Mouse (Mus musculus): Measurements from ENCODE around the gene Glo1. TPM values are rescaled to one million over a fixed set of nuclear protein-coding genes. Genes with fewer than 3 reads are reported as not detected.

Gene Glo1
- polyA plus RNA-seq, 1 experiment from 2014 or later, result 224 TPM

- Histone ChIP-seq H3K9me3 (replicated peaks; ENCODE audit: control insufficient read depth, low read length) (no peaks in the 10 kb centered on the region), H3K4me1 (ENCODE audit: control insufficient read depth, insufficient read depth, low read length) (peaks cover 15% of the 10 kb centered on the region), H3K4me2 (ENCODE audit: low read depth, low read length) (peak within 1 kb of the TSS; percentile 87), H3K9ac (ENCODE audit: low read length) (peak within 1 kb of the TSS; percentile 80), H3K27me3 (ENCODE audit: control insufficient read depth, insufficient read depth, low read length) (no peaks in the 10 kb centered on the region), H3K36me3 (ENCODE audit: control insufficient read depth, insufficient read depth, low read length) (no peaks in the 10 kb centered on the region), H3K27ac (ENCODE audit: low read length) (peak within 1 kb of the TSS; percentile 82), H3K4me3 (replicated peaks; ENCODE audit: low read length) (peak within 1 kb of the TSS; percentile 68)
- WGBS, result under 1% methylated on average over 66 of the region's 94 CpGs
- peak; percentile 91 for ATAC-seq (ENCODE audit: insufficient read depth, low FRiP score)
Measured at GRCm38 (mm10) chr17:30575941-30576773, 50.5 kb downstream of the Glo1 start, which contains the start of gene Btbd9. Gene Btbd9 (minus strand): TSS chr17:30576488.

DNA sequence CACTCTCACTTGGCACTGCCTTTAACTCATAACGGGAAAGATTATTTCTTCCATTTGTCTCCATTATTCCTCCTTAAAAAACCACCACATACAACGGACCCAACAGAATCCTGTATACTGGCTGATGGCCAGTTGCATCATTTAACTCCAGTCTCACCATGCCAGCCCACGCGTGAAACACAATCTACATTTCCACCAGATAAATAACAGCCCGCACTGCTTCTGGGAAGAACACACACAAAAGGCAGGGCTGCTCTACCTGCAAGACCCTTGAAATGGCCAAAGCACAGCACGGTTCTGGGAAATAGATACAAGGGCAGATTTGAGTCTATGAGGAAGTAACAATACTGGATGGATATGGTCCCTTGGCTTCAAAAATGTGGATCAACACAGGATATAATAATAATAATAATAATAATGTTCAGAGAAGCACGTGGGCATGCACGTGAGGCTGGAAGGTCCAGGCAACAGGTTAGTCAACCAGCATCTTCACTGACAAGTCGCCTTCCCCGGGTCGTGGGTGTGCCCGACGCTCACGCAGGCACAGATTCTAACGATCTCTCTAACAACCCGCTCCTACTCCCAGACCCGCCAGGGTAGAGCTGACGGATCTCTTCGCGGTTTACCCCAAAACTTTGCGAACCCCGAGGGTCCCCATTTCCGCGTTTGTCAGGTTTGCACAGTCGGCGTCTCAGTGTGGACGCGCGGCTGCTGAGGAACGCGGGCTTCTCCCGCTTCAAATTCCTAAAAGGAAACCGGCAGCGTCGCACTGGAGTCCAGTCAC lies 51.4 kb downstream of the Glo1 start:
- peak overlapping the region; percentile 68 for H3K4me3 ChIP-seq (replicated peaks; ENCODE audit: low read length)
- peak overlapping the region; percentile 87 for H3K4me2 ChIP-seq (ENCODE audit: low read depth, low read length)
- peak overlapping the region; percentile 82 for H3K27ac ChIP-seq (ENCODE audit: low read length)
- no peaks in the 10 kb centered on the region for H3K27me3 ChIP-seq (ENCODE audit: control insufficient read depth, insufficient read depth, low read length)
- peak; percentile 14; the same call in 1 of the 2 replicates for ATAC-seq (ENCODE audit: insufficient read depth, low FRiP score)
- H3K9ac ChIP-seq (ENCODE audit: low read length), result peak overlapping the region; percentile 80
- H3K36me3 ChIP-seq (ENCODE audit: control insufficient read depth, insufficient read depth, low read length), result no peaks in the 10 kb centered on the region
- peaks cover 20% of the 10 kb centered on the region for H3K4me1 ChIP-seq (ENCODE audit: control insufficient read depth, insufficient read depth, low read length)
- H3K9me3 ChIP-seq (replicated peaks; ENCODE audit: control insufficient read depth, low read length), result no peaks in the 10 kb centered on the region
- 5% methylated on average over 35 of the region's 35 CpGs for WGBS

- 57% methylated on average over 8 of the region's 8 CpGs for WGBS
- Histone ChIP-seq H3K4me2 (ENCODE audit: low read depth, low read length) (peak overlapping the region; percentile 87), H3K9me3 (replicated peaks; ENCODE audit: control insufficient read depth, low read length) (no peaks in the 10 kb centered on the region), H3K4me3 (replicated peaks; ENCODE audit: low read length) (peak overlapping the region; percentile 68), H3K4me1 (ENCODE audit: control insufficient read depth, insufficient read depth, low read length) (peaks cover 20% of the 10 kb centered on the region), H3K27me3 (ENCODE audit: control insufficient read depth, insufficient read depth, low read length) (no peaks in the 10 kb centered on the region), H3K27ac (ENCODE audit: low read length) (0 out of 2 replicates have a peak overlapping the region, but pooled peaks have one; percentile 16), H3K36me3 (ENCODE audit: control insufficient read depth, insufficient read depth, low read length) (no peaks in the 10 kb centered on the region), H3K9ac (ENCODE audit: low read length) (peak overlapping the region; percentile 14; the same call in 1 of the 2 replicates)
- ATAC-seq (ENCODE audit: insufficient read depth, low FRiP score), result no peak
Measured at GRCm38 (mm10) chr17:30574783-30575075, 51.9 kb downstream of the Glo1 start.

DNA sequence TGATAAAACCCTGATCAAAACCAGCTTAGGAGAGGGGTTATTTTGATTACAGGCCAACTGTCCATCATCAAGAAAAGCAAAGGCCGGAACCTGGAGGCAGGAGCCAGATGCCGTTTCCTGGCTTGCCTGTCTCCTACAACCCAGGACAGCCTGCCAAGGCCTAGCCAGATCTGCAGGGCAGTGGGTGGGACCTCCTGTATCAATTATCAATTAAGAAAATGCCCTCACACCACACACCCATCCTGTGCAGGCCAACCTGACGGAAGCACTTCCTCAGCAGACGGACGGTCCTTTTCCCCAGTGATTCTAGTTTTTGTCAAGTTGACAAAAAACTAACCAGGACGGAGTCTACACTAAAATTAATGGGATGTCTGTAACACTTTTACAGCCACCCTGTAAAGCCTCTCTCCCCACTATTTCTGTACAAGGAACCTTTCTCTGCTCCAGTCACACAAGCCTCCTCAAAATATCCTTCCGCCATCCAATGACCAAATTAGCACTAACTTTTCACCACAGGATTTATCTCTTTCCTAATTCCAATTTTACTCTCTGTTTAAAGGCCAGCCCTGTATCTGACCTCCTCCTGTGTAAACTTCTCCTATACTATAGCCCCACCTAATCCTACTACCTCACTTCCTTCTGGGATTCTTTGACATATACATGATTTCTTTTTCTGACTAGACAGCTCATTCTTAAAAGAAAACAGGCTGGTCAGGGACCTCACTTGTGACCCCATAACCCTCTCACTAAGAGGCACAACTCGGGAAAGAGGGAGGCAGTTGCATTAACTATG lies 52.5 kb downstream of the Glo1 start:
- no peak for ATAC-seq (ENCODE audit: insufficient read depth, low FRiP score)
- Histone ChIP-seq H3K9ac (ENCODE audit: low read length) (0 out of 2 replicates have a peak overlapping the region, but pooled peaks have one; percentile 14), H3K4me1 (ENCODE audit: control insufficient read depth, insufficient read depth, low read length) (peaks cover 20% of the 10 kb centered on the region), H3K9me3 (replicated peaks; ENCODE audit: control insufficient read depth, low read length) (no peaks in the 10 kb centered on the region), H3K4me2 (ENCODE audit: low read depth, low read length) (peak overlapping the region; percentile 87; the same call in 1 of the 2 replicates), H3K36me3 (ENCODE audit: control insufficient read depth, insufficient read depth, low read length) (no peaks in the 10 kb centered on the region), H3K27me3 (ENCODE audit: control insufficient read depth, insufficient read depth, low read length) (no peaks in the 10 kb centered on the region), H3K4me3 (replicated peaks; ENCODE audit: low read length) (peak overlapping the region; percentile 68), H3K27ac (ENCODE audit: low read length) (0 out of 2 replicates have a peak overlapping the region, but pooled peaks have one; percentile 16)
- WGBS, result 61% methylated on average over 8 of the region's 8 CpGs

DNA sequence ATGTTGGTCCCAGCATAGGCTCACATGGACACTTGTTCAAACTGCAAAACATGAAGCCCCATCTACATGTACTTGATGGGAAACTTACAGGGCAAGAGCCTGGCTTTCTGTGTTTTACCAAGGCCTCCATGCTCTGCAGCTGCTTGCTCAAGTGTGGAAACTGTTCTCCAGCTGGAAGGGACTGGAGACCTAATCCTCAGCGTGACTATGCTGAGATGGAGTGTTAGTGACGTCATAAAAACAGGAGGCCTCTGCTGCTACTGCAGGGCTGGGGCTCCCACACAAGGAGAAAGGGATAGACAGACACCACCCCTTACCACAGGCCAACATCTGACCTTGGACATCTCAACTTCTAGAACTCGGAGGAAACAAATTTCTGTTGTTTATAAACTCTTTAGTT lies 55.7 kb downstream of the Glo1 start:
- H3K9me3 ChIP-seq (replicated peaks; ENCODE audit: control insufficient read depth, low read length), result no peaks in the 10 kb centered on the region
- ATAC-seq (ENCODE audit: insufficient read depth, low FRiP score), result no peak
- no peak overlapping the region for H3K4me2 ChIP-seq (ENCODE audit: low read depth, low read length)
- peaks cover 15% of the 10 kb centered on the region for H3K4me1 ChIP-seq (ENCODE audit: control insufficient read depth, insufficient read depth, low read length)
- no peak overlapping the region for H3K4me3 ChIP-seq (replicated peaks; ENCODE audit: low read length)
- H3K27ac ChIP-seq (ENCODE audit: low read length), result no peak overlapping the region; the same call in 1 of the 2 replicates
- H3K27me3 ChIP-seq (ENCODE audit: control insufficient read depth, insufficient read depth, low read length), result no peaks in the 10 kb centered on the region
- no peaks in the 10 kb centered on the region for H3K36me3 ChIP-seq (ENCODE audit: control insufficient read depth, insufficient read depth, low read length)
- 41% methylated on average over 3 of the region's 3 CpGs for WGBS
- H3K9ac ChIP-seq (ENCODE audit: low read length), result no peak overlapping the region

DNA sequence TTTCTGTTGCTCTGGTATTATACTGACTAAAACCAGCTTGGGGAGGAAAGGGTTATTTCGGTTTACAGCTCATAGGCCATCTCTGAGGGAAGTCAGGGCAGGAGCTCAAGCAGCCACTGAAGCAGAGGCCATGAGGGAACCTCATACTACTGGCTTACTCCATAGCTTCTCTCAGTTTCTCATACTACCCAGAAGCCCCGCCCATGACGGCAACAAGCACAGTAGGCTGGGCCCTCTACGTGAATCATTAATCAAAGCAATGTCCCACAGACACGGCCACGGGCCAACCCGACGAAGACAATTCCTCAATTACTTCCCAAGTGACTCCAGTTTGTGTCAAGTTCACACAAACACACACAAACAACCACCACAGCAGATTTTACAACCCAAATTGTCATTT lies 56.5 kb downstream of the Glo1 start:
- peaks cover 14% of the 10 kb centered on the region for H3K4me1 ChIP-seq (ENCODE audit: control insufficient read depth, insufficient read depth, low read length)
- H3K27ac ChIP-seq (ENCODE audit: low read length), result no peak overlapping the region
- H3K4me3 ChIP-seq (replicated peaks; ENCODE audit: low read length), result no peak overlapping the region
- H3K9me3 ChIP-seq (replicated peaks; ENCODE audit: control insufficient read depth, low read length), result no peaks in the 10 kb centered on the region
- H3K9ac ChIP-seq (ENCODE audit: low read length), result no peak overlapping the region
- no peaks in the 10 kb centered on the region for H3K27me3 ChIP-seq (ENCODE audit: control insufficient read depth, insufficient read depth, low read length)
- peak; percentile 58; the same call in 1 of the 2 replicates for ATAC-seq (ENCODE audit: insufficient read depth, low FRiP score)
- H3K36me3 ChIP-seq (ENCODE audit: control insufficient read depth, insufficient read depth, low read length), result no peaks in the 10 kb centered on the region
- WGBS, result 41% methylated on average over 8 of the region's 8 CpGs
- H3K4me2 ChIP-seq (ENCODE audit: low read depth, low read length), result no peak overlapping the region

GRCm38 (mm10) chr17:30568473-30568872 lies 58.2 kb downstream of the Glo1 start:
- ATAC-seq (ENCODE audit: insufficient read depth, low FRiP score), result no peak
- Histone ChIP-seq H3K4me1 (ENCODE audit: control insufficient read depth, insufficient read depth, low read length) (peaks cover 6% of the 10 kb centered on the region; the same call in 1 of the 2 replicates), H3K4me2 (ENCODE audit: low read depth, low read length) (no peak overlapping the region), H3K9me3 (replicated peaks; ENCODE audit: control insufficient read depth, low read length) (no peaks in the 10 kb centered on the region), H3K4me3 (replicated peaks; ENCODE audit: low read length) (no peak overlapping the region), H3K27me3 (ENCODE audit: control insufficient read depth, insufficient read depth, low read length) (no peaks in the 10 kb centered on the region), H3K36me3 (ENCODE audit: control insufficient read depth, insufficient read depth, low read length) (no peaks in the 10 kb centered on the region), H3K27ac (ENCODE audit: low read length) (no peak overlapping the region), H3K9ac (ENCODE audit: low read length) (no peak overlapping the region)

GRCm38 (mm10) chr17:30564971-30565370 lies 61.7 kb downstream of the Glo1 start:
- Histone ChIP-seq H3K9ac (ENCODE audit: low read length) (no peak overlapping the region), H3K4me2 (ENCODE audit: low read depth, low read length) (no peak overlapping the region), H3K27me3 (ENCODE audit: control insufficient read depth, insufficient read depth, low read length) (no peaks in the 10 kb centered on the region), H3K36me3 (ENCODE audit: control insufficient read depth, insufficient read depth, low read length) (no peaks in the 10 kb centered on the region), H3K27ac (ENCODE audit: low read length) (no peak overlapping the region), H3K4me3 (replicated peaks; ENCODE audit: low read length) (no peak overlapping the region), H3K4me1 (ENCODE audit: control insufficient read depth, insufficient read depth, low read length) (no peaks in the 10 kb centered on the region; the same call in 1 of the 2 replicates), H3K9me3 (replicated peaks; ENCODE audit: control insufficient read depth, low read length) (no peaks in the 10 kb centered on the region)
- 79% methylated on average over 7 of the region's 7 CpGs for WGBS
- ATAC-seq (ENCODE audit: insufficient read depth, low FRiP score), result no peak

Data from stomach, embryonic 16.5 days (tissue).